Mouse (Mus musculus) olfactory bulb, adult 2 months (tissue): Measurements from ENCODE around the gene Rhobtb1. TPM values are rescaled to one million over a fixed set of nuclear protein-coding genes. Genes with fewer than 3 reads are reported as not detected.

ENCODE experiments used
- H3K27ac ChIP-seq: fragments of 200-500 bp; 2 replicates; pipeline ENCODE4 v1.5.1; 2012; ENCODE audit warnings: low read depth, low read length; ENCODE audit not compliant: insufficient read depth
- H3K4me1 ChIP-seq: fragments of 200-500 bp; 2 replicates; pipeline ENCODE4 v1.6.1; 2012; ENCODE audit warnings: low read length; ENCODE audit not compliant: control insufficient read depth, insufficient read depth
- H3K4me3 ChIP-seq: fragments of 200-500 bp; 2 replicates; pipeline ENCODE4 v1.5.1; 2012; ENCODE audit warnings: mild to moderate bottlenecking, low read depth, low read length, moderate library complexity; ENCODE audit not compliant: insufficient read depth
- CTCF ChIP-seq: fragments of 200-500 bp; IDR thresholded peaks from 2 replicates; pipeline ENCODE4 v1.5.1; 2012; ENCODE audit warnings: low read depth, mild to moderate bottlenecking, low read length, moderate library complexity; ENCODE audit not compliant: insufficient read depth
- POLR2A ChIP-seq: fragments of 200-500 bp; IDR thresholded peaks from 2 replicates; pipeline ENCODE4 v1.6.1; 2012; ENCODE audit warnings: mild to moderate bottlenecking, low read depth, low read length, moderate library complexity; ENCODE audit not compliant: insufficient read depth
- WGBS: fragments of 180-500 bp; shearing (Covaris S2); methylation state at CpG from one replicate; pipeline ENCODE4 v1.1.7; 2018; 5-methylcytosine and 5-hydroxymethylcytosine counted together
- polyA plus RNA-seq: library from polyadenylated mRNA; stranded (reverse); fragments of >200 nt; gene quantifications from 2 replicates; pipeline ENCODE4 v1.2.4, GENCODE M21; 2012; ENCODE audit warnings: low replicate concordance; ENCODE audit not compliant: missing spikeins, insufficient read depth, insufficient read length

The Rhobtb1 gene
- polyA plus RNA-seq, 1 experiment, result not detected

DNA sequence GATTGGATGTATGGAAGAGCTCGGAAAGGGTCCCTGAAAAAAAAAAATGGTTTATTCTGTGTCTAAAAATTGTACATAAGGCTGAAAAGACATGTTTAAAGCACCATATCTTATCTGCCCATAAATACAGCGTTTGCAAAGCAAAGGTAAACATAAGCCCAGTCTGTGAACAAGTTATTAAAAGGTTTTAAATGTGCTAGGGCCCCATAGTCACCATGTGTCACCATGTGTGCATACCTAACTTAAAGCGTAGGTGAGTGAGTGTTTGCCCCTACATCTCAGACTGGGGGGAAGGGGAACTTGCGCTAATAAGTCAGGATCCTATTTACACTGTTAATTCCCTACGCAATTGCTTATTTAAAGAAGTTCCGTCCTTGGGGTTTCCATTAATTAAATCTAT, 5.2 kb downstream of the Rhobtb1 start:
- no peaks in the 10 kb centered on the region for H3K4me1 ChIP-seq
- 80% methylated on average over 6 of the region's 6 CpGs for WGBS
- H3K4me3 ChIP-seq, result no peak overlapping the region
- TF ChIP-seq POLR2A (no peak), CTCF (no peak)
- H3K27ac ChIP-seq, result no peak overlapping the region

DNA sequence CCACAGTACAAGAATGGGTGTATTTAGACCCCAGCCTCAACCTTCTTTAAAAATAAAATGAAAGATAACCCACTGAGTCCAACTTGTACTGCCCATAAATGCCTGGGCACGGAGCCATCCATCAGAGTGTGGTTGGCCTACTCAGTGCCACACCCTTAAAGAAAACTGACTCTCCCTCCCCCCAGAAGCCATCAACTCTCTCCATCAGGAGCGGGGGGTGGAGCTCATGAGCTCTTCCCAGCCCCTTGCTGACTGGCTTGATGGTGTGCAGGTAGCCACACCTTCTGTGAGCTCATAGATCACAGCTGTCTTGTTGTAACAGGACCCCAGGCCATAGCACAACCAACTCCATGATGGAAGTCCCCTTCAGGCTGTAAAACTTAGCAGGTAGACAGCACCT, 6.2 kb downstream of the Rhobtb1 start:
- H3K27ac ChIP-seq, result no peak overlapping the region
- 86% methylated on average over 2 of the region's 2 CpGs for WGBS

DNA sequence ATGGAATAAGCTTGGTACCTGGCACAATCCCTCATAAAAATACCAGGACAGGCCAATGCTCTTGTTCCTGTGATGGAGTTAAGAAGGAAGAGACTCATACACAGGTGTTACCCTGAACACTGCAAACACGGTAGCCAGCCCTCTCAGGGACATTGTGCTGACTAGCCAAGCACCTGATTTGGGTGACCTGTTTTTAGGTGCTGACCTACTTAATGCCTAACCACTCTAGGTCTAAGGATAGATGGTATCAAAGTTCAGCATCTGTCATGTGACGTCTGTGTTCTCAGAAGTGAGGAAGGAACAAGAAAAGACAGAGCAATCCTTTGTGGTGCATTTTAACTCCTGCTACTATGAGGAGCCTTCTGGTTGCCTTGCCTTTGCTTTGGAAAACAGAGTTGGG, 9.6 kb downstream of the Rhobtb1 start:
- H3K4me3 ChIP-seq, result no peak overlapping the region
- TF ChIP-seq CTCF (no peak), POLR2A (no peak)
- no peak overlapping the region for H3K27ac ChIP-seq
- 92% methylated on average over 2 of the region's 2 CpGs for WGBS
- no peaks in the 10 kb centered on the region for H3K4me1 ChIP-seq

More for the DNA sequence above, 6.2 kb downstream of the Rhobtb1 start:
- TF ChIP-seq CTCF, result no peak
- no peak for TF ChIP-seq POLR2A
- Histone ChIP-seq H3K4me3 (no peak overlapping the region), H3K4me1 (no peaks in the 10 kb centered on the region)

DNA sequence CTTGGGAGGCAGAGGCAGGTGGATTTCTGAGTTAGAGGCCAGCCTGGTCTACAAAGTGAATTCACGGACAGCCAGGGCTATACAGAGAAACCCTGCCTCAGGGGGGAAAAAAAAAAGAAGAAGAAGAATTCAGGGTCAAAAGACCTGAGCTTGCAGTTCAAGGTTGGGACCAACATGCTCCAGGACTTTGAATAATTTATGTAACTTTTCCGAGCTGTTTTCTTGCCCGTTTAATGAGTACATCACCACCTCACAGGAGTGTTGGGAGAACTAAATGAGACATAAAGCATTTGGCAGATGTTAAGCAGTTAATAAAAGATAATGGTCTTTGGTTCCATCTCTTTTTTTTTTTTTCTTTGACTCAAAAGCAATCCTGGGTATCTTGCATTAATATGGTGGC, 10.3 kb downstream of the Rhobtb1 start:
- Histone ChIP-seq H3K4me1 (no peaks in the 10 kb centered on the region), H3K27ac (no peak overlapping the region), H3K4me3 (no peak overlapping the region)
- no peak for TF ChIP-seq POLR2A
- no peak for TF ChIP-seq CTCF
- WGBS, result 91% methylated on average over 3 of the region's 3 CpGs

DNA sequence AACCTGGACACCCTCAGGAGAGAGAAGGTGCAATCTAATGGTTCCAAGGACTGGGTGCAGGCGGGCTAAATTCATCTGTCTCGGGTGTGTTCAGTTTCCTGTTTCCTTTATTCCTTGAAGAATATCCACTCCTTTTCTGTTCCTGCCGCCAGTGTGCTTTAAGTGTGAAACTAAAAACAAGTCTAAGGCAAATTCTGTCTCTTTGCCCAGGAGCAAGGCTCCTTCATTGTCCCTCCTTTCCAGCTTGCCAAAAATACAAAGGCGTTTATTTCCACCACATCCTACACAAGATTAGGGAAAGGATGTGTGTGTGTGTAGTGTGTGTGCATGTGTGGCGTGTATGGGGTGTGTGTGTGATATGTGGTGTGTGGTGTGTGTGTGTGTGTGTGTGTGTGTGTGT, 11.3 kb downstream of the Rhobtb1 start:
- 53% methylated on average over 5 of the region's 5 CpGs for WGBS
- no peak overlapping the region for H3K4me3 ChIP-seq
- H3K4me1 ChIP-seq, result no peaks in the 10 kb centered on the region
- no peak overlapping the region for H3K27ac ChIP-seq
- TF ChIP-seq CTCF (no peak), POLR2A (no peak)

DNA sequence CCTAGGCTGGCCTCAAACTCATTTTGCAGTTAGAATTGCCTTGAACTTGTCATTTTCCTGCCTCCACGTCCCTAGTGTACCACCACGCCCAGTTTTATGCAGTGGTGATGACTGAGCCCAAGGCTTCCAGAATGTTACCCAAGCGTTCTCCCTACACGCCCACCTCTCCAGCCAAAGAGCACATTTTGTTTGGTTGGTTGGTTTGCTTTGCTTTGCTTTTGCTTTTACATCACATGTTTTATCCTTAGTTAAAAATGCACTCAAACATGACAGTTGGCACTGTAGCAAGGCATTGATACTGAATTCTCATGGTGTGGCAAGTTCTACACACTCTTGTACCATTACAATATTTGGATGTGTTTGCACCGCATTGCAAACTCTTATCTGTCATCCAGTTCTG, 12.0 kb downstream of the Rhobtb1 start:
- no peaks in the 10 kb centered on the region for H3K4me1 ChIP-seq
- TF ChIP-seq CTCF (no peak), POLR2A (no peak)
- H3K27ac ChIP-seq, result no peak overlapping the region
- WGBS, result 81% methylated on average over 5 of the region's 5 CpGs
- H3K4me3 ChIP-seq, result no peak overlapping the region

DNA sequence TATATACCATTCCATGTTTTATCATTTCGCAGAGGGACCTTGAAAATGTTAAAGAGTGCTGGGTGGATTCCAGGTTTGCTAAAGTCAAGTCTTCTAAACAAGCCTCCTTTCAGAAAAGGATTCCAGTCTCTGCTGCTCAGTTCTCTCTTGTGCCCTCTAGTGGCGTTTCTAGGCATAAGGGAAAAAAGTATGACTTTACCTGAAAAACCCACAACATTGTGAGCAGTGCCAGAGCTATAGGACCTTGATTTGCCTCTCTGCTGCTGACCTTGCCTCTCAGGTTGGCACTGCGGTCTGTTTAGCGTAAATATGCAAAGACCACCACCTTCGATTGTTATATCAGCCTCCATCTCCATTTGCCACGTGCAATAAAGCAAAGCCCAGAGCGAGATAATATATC, 13.9 kb downstream of the Rhobtb1 start:
- Histone ChIP-seq H3K4me1 (no peaks in the 10 kb centered on the region), H3K4me3 (no peak overlapping the region), H3K27ac (no peak overlapping the region)
- 63% methylated on average over 7 of the region's 7 CpGs for WGBS
- TF ChIP-seq POLR2A (no peak), CTCF (no peak)

DNA sequence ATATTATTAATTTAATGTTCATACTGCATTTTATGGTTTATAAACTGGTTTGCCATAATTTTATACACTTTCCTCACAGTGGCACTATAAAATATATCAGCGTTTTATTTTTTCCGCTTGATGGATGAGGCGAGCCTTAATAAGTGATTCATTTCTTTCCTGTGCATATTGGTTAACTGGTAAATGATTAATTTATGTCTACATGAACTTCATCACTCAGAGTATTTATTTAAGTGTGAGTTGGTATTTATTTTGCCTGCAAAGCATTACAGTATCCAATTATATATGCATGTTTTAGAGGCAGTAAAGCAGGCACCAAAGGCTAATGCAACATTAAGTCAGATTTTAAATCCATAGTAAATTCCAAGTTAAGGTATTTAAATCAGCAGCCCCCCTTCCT, 14.6 kb downstream of the Rhobtb1 start:
- no peak overlapping the region for H3K27ac ChIP-seq
- H3K4me3 ChIP-seq, result no peak overlapping the region
- 95% methylated on average over 3 of the region's 3 CpGs for WGBS
- TF ChIP-seq CTCF, result no peak
- TF ChIP-seq POLR2A, result no peak
- no peaks in the 10 kb centered on the region for H3K4me1 ChIP-seq

DNA sequence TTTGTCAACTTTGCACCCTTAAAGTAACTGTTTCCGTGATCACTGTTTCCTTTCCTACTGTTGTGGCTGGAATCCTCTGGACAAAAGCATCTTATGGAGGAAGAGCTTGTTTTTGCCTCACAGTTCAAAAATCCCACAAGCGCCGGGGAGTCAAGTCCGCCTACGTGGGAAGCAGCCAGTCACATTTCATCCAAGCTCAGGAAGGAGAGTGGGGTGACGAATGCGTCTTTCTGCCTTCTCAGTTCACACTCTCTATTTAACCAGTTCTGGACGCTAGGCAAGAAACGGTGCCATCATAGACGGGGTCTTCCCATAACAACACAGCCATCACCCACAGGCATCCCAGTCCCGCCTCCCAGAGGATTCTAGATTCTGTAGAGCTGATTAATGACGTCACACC, 15.3 kb downstream of the Rhobtb1 start:
- 85% methylated on average over 12 of the region's 12 CpGs for WGBS
- H3K27ac ChIP-seq, result no peak overlapping the region
- no peak overlapping the region for H3K4me3 ChIP-seq
- H3K4me1 ChIP-seq, result no peaks in the 10 kb centered on the region
- TF ChIP-seq POLR2A (no peak), CTCF (no peak)

DNA sequence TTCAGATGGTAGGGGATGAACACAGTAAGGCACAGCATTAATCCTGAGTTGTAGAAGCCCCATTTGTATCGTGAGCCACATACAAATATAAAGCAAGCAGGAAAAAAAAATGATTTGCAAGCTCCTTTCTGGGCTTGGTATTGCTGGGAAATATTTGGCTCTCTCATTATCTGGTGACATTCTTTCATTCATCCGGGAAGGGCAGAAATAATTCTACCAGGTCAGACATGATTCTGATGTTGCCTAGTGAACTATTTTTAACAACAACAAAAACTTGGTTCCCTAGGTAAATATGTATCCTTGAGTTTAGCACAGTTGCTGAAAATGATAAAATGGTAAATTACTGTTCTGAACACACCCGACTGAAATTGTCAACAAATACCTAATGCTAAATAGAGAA, 21.2 kb downstream of the Rhobtb1 start:
- H3K27ac ChIP-seq, result no peak overlapping the region
- no peaks in the 10 kb centered on the region for H3K4me1 ChIP-seq
- H3K4me3 ChIP-seq, result no peak overlapping the region
- 91% methylated on average over 3 of the region's 3 CpGs for WGBS
- TF ChIP-seq POLR2A (no peak), CTCF (no peak)
